Mouse (Mus musculus) neural tube, embryonic 10.5 days (tissue): ENCODE results near the gene Cox5b.
"Not testable (repeated sequence)": the region's sequence is repeated elsewhere in the genome, so short reads cannot be mapped to it uniquely, and the experiment has no call there.

Experiments used
- DNase-seq: peaks from one replicate; pipeline ENCODE4 v3.0.0-alpha.2; 2017; ENCODE audit warnings: low spot score; ENCODE audit errors: extremely low spot score

The Cox5b gene

DNA sequence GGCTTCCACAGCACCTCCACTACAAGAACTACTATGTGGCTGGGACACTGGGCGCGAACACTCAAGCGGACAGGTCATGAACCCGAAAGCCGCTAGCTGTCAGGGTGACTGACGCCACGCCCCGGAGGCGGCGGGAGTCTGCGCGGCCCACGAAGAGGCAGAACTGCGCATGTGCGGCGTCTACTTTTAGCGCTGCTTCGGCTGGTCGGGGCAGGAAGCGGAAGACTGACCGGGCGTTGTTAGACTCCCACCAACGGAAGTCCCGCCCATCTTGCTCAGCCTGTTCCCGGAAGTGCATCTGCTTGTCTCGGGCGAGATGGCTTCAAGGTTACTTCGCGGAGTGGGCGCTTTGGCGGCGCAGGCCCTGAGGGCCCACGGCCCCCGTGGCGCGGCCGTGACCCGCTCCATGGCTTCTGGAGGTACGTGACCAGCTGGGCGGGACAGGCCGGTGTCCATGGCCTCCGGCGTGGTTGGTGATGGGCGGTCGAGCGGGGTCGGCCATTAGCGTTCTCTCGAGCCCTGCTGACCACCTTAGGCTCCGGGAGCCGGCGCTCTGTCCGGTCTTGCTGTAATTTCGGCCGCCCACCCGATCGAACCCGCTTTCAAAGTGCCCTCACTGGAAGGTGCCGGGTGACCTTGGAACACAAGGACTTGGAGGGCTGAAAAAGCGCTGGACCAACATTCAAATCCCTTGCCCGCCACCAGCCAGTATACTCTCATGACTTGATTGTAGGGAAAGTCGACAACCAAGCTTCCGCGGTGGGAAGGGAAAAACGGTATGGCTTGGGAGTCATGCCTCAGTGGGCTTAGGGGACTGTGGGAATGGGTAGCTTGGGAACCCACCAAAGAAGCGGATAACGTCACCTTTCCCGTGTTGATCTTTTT is at the start of gene Cox5b:
Cox5b (plus strand) TSS at position 179 of the 885 bp plus-strand sequence.
- peak; percentile 98 for DNase-seq

DNA sequence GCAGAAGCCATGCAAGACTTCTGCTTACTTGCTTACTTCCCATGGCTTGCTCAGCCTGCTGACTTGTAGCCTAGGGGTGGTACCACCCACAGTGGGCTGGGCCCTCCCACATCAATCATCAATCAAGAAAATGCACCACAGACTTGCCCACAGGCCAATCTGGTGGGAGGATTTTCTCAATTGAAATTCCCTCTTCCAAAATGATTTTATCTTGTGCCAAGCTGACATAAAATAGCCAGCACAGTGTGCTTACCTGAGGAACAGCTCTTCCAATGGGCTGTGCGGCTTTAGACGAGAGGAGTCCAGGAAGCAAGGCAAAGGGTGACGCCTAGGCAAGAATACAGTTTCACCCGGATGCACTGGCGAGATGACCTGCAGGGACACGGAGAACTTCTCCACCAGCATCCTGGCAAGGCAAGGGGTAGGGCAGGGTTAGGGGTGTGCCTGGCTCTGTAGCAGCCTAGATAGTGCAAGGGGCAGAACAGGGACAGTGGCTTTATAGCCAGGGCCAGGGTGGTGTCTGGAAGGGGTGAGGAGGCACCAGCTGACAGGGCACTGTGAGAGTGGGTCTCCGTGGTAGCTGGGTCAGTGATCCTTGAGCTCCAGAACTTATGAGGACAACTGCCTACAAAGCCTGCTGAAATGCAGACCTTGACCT is 47.2 kb upstream of the Cox5b start:
- DNase-seq: no peak

DNA sequence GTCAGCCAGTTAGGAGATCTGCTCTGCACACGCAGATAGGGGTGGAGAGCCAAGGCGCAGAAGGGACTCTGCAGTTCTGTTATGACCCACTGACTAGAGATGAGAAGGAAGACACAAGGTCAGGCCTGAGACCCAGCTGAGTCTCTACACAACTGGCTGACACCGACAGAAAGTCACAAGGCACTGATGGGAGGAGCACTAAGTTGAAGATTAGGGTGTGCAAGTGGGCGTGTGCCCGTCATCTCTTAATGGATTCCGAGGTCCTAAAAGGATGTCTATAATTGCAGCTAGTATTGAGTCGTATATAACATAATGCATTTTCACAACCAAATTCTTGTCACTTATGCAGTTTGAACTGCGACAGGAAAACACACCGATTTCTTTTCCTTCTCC is 46.6 kb upstream of the Cox5b start:
- DNase-seq: no peak

DNA sequence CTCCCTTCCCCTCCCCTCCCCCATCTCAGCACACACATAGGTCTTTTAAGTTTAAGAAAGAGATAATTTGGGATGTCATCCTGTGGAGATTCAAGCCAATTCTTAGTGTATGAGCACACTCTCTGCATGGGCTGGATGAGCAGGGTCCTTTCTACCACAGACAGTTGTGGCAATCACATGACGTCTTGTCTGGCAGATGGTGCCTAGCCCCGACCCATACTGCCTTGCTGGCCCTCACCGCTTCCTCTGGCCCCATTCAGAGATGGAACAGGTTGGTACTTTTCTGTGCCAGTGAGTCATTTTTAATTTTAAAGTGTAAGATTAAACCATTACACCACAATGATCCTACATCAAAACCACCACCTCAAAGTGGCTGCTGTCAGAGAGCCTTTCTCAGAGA is 45.0 kb upstream of the Cox5b start:
- no peak for DNase-seq

DNA sequence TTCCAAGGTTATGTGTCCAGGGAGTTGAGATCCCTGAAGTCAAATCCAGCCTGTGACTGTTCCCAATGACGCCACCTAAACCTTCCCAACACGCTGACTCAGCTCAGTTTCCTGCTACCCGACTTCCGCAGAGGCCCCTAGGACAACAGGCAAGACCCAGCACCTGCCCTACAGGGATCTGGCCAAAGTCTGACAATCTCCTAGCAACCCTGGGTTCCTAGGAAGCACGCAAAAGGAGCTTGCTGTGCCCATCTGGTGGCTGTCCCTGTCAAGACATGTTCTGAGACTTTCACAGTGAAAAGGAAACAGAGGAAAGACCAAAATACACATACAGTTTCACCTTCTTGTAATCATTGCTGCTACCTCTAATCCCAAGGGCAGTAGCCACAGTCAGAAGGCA is 43.6 kb upstream of the Cox5b start:
- DNase-seq: no peak

DNA sequence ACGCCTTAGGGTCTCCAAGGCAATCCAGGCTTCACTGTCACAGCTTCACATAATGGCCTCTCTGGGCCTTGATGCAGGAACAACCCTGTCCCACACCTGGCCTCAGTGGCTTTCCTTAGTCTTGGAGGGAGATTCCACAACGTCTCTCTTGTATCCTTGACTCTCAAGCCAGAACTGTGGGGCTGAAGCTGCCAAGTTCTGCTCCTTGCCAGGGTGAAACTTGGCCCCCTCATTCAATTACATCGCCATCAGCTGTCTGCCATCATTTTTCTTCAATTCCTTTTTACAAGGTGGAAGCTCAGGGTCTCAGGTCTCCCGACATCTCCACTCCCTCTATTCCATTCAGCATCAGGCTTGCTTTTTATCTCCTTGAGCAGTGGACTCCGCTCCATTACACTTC is 36.2 kb upstream of the Cox5b start:
- no peak for DNase-seq

DNA sequence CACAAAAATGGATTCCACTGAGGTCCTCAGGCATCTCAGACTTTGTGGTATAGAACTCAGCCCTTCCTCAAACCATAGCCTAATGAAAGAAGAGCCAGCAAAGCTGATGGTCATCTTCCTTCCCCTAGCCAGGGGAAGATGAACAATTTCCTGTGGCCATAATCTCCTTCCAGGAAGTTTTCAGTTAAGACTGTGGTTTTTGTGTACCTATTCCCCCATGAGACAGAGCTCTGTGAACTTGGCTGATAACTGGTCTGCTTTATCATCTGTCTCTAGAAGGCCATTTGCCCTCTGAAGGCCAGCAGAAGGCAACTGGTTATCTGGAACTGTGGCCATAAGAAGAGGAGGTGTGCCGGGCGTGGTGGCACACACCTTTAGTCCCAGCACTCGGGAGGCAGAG is 35.0 kb upstream of the Cox5b start:
- no peak for DNase-seq

DNA sequence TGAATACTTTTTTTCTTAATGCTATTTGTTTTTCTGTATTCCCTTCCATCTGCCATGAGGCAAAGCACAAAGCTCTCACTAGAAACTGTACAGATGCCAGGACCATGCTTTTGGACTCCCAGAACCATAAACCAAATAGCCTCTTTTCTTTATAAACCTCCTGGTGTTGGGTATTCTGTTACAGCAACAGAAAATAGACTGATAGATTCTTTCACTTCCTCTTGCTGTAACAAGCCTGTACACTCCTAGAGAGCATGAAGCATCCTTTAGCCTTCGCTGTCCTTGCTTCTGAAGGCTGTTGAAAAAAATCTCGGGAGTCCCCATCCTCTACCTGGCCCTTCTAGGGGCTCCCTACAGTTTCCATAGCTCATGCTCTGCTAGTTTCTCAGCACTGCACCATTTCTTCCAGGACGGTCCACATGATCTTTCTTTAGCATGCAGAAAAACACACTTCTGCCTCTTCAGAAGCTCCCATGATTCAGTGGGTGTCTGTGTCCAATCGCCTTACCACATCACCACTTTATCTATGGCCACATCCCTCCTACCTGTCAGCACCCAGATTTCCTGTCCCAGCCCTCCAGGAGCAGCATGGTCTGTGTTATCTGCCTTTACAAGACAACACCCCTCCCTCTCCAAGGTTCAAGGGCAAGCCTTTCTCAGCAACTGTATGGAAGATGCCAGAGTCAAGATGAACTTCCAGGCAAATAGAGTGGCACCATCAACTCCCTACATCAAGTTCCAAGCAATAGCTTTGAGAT is 33.4 kb upstream of the Cox5b start:
- no peak for DNase-seq

DNA sequence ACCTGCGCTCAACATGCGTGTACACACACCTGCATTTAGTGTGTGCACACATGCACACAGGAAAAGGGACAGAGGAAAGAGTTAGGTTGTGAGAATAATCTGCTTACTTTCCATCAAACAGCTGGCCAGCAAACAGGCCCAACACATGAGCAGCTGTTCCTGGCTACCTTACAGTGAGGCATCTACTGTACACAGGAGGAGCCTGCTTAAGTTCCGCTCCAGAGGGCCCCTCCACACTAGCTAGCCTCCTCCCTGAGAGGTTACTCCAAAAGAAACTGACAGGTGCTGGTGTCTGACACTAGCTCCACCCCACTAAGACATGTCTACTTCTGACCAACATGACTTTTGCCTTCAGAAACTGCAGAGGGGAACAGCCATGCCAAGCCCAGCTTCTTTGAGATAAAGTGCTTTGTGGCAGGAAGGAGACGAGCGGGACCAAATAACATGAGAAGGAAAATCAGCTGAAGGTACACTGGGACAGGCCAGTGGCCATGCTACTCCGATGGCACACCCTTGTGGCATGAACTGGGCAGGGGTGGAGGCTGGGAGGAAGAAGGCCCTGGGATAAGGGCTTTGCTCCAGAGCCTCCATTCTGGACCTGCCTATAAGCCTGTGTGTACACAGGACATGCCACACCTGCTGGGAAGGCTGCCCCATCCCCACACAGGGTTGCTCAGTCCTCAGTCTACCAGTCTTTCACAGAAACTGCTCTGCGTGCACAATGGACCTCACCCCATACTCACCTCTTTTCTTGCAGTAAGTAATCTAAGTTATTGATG is 32.4 kb upstream of the Cox5b start:
- no peak for DNase-seq

DNA sequence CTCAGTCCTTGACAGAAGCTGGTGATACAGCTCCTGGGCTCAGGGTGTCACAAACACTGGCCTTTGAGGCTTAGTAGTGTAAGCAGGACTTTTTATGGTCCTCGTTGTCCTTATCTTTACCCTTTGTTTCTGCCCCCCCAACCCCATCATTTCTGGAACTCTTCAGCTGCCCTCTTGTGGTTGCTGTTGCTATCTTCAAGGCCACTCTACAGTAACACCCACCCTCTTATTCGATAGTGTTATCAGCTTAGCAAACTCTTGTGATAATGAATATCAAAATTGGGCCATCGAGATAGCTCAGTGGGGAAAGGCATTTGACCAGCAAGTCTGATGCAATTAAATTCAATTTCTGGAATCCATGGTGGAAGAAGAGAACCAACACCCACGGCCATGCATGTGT is 26.8 kb upstream of the Cox5b start:
- DNase-seq: no peak

DNA sequence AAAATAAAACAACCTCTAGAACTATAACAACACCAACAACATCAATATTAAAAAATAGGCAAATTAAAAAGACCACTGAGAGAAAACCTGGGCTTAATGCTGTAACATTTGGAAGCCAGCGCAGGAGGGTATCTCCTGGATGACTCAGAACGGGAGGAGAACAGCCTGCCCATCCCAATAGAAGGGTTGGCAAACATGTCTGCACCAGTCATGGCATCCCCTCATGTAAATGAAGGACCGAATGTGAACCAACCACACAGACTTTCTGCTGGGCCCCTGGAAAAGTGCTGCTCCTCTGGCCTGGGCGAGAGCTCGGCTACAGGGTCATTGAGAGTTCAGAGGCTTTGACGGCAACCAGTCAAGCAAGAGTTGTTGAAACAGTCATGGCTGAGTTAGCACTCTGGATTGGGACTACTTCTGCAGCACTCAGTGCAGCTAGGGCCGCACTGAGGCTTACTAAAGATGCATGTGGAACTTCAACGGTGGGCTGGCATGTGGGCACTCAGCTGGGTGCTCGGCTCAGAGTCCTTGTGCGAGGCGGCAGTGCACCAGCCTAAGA is 26.0 kb upstream of the Cox5b start:
- no peak for DNase-seq

DNA sequence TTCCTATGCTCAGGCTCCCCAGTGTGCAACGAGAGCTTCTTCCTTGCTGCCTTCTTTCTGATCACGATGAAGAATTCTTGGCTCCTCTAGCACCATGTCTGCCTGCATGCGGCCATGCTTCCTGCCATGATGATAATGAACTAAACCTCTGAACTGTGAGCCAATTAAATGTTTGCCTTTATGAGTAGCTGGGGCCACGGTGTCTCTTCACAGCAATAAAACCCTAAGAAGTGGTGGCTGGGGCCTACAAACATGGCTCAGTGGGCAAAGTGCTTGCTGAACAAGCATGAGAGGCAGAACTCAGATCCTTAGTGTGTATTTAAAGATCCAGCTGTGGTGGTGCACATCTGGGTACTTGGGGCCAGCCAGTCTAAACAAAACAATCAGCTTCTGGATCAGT is 25.3 kb upstream of the Cox5b start:
- no peak for DNase-seq

DNA sequence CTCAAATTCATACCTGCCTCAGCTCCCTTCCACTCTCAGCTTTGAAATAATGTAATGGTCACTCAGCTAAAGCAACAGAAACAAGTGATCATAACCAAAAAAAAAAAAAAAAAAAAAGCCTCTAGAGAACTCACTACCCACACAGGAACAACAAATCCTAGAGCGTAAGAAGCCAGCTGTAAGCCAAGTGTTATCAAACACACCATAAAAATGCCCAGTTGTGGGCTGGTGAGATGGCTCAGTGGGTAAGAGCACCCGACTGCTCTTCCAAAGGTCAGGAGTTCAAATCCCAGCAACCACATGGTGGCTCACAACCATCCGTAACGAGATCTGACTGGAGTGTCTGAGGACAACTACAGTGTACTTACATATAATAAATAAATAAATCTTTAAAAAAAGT is 23.2 kb upstream of the Cox5b start:
- not testable (repeated sequence) for DNase-seq

DNA sequence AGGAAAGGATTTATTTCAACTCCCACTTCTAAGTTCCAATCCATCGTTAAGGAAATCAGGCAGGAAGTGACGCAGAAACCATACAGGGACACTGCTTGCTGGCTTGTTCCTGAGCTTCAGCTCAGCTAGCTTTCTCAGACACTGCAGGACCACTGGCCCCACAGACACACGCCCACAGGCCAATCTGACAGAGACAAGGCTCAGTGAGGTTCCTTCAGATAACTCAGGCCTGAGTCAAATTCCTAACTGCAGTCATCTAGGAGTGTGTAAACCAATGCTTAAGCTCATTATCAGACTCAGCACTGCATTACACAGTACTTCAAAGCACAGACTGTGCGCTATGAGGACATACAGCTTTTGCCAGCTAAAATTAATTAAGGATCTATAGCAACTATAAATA is 21.0 kb upstream of the Cox5b start:
- DNase-seq: no peak

DNA sequence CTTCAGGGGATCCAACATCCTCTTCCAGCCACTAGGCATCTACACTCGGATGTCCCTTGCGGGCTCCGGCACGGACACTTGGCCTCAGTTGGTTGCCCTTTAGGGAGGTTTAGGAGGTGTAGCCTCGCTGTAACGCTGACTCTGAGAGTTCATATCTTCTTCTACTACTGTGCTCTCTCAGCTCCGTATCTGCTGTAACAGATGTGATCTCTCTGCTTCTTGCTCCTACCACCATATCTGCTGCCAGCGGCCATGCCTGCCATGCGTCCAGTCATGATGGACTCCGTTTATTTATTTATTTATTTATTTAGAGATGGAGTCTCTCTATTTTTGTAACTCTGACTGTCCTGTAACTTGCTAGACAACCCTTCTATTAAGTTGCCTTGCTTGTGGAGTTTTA is 20.0 kb upstream of the Cox5b start:
- DNase-seq: no peak

DNA sequence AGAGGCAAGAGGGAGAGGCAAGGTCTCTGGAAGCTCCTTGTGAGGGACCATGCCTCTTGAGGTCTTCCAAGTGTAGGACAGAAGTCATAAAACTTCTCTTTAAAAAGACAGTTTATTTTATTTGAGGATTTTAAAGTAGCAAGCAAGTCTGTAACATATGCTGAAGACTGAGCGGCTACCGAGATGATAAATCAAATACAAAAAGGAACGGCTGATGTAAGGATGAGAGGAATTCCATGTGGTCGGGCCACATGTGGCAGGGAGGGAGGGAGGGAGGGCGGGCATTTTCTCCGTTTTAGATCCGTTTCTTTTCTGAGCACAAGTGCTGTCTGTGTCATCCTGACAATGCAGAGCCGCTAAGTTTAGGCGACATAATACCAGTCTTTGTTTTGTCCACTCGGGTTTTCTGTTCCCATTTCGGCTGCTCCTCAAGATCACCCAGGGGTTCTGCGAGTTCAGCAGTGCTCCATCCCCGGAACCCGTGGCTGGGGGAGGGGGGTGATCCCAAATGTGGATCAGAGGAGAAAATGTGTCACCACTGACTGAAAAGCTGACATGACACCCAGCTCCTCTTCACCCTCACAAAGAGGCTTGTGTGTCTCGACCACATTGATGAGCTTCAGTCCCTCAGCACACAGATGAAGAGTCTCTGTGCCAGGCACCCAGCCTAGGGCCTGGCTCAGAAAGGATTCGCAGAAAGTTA is 18.4 kb upstream of the Cox5b start:
- peak; percentile 41 for DNase-seq

DNA sequence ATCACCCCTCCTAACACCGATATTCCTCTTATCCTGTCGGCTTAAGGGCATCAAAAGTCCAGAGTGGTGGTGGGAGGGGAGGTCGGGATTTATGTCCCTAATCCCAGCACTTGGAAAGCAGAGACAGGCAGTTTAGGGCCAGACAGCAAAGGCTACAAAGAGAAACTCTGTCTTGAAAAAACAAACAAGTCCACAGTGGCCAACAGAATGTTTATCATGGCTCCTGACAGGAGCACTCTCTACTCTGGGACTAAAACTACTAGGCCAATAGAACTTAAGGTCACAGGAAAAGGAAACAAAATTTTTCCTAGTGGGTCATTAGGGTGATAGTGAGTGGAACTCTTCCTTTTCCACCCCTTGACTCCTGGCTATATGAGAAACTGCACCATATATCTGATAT is 16.3 kb upstream of the Cox5b start:
- no peak for DNase-seq

DNA sequence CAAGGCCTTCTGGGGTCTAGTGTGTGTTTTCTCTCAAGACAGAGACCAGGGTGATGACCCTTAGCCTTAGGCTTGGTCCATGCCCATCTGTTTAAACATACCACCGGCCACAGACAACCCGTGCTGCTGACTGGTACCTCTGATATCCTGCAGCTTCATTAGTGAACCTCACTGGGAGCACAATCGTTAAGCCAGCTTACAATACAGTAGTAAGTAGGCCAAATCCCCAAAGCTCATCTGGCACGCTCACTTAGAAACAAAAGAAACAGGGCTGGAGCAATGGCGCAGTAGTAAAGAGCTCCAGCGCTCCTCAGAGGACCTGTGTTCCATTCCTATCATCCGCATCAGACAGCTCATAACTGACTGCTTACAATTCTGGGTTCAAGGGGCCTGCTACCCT is 10.4 kb upstream of the Cox5b start:
- no peak for DNase-seq

DNA sequence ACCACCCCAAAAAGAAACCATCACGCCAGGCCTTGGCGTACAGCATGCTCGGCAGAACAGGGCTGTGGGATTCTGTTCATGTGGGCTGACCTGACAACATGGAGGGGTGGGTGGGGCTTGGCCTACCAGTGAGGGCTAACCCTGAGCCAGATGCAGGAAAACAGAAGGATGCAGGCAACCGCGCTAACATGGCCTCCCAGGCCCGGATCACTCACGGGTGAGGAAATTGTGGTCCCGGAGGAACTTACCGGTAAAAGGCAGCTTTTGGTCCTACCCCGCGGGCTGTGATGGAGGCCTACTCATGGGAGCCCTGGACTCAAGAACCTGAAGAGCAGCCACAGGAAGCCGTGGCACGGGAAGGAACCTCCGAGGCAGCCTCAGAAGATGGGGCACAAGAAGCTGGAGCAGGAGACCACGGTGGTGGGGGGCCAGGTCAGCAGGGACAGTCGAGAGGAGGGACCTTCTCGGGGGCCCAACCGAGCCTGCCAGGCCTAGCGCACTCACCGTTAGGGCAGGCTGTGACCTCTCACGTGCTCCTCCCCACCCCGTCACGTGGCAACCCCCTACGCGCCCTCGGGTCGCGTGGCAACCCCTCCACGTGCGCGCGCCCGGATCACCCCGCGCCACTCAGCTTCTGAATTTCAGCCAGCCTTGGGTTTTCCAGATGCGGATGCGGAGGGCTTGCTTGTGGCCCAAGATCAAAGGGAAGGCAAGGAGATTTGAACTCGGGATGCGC is 8.5 kb upstream of the Cox5b start, which contains the start of gene Fam178b:
Fam178b (minus strand) TSS at position 564 of the 736 bp plus-strand sequence.
- DNase-seq: no peak
